Mouse (Mus musculus): Measurements from ENCODE around the gene Plekhb2.
A peak's percentile ranks its signal among the peaks of the same experiment; 100 is the strongest.

Gene Plekhb2

DNA sequence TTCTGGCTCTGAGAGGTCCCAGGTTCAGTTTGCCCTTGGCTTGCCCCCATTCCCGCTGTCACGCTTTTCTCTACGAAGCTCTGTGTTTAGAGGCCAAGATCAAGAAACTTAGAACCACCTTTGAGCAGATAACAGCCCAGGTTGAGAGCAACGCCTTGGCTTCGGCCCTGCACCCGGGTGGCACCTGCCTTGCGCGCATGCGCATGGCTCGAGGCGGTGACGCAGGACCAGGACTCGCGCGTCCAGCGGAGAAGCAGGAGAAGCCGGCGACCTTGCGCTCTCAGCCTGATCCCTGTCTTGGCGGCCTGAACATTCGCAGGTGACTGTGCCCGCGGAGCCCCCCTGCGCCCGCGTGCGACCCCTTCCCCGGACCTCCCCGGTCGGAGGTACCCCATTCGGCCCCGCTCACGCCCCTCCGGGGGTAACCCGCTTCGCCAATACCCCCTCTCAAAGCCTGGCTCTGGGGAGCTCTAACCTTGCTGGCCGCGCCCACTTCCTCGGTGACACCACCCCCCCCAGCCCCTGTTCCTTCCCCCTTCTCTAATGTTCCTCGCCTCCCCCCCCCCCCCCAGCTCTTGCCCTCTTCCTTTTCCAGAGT is at the start of gene Plekhb2:
Gene Plekhb2 (plus strand): TSS at position 232 of the 598 bp plus-strand sequence.
- DNase-seq = peak; percentile 89

DNA sequence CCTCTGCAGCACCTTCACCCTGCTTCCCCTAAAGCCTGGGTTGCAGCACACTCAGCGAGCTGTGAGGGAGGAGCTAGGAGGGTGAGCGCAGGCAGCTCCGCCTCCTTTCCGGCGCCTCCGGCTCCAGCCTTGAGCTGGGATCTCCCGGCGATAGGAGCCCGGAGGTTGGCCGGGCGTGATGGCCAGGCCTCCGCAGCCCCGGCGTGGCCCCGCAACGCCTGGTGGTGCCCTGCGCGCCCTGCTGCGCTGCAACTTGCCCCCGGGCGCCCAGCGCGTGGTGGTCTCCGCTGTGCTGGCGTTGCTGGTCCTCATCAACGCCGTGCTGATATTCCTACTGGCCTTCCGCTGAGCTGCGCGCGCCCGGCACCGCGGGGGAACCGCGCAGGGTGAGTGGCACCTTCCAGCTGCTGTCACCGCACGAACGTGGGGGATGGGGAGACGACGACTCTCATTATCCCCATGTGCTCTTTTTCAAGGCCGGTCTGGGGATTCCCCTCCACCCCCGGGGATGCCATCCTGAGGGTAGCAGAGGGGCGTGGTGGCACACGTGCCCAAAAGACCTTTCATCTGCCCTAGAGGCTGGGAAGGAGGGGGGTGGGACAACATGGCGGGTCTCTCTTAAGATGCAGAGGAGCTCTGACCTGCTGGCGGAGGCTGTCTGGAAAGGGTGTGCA is 48.0 kb upstream of the Plekhb2 start:
- peak; percentile 82 for DNase-seq

DNA sequence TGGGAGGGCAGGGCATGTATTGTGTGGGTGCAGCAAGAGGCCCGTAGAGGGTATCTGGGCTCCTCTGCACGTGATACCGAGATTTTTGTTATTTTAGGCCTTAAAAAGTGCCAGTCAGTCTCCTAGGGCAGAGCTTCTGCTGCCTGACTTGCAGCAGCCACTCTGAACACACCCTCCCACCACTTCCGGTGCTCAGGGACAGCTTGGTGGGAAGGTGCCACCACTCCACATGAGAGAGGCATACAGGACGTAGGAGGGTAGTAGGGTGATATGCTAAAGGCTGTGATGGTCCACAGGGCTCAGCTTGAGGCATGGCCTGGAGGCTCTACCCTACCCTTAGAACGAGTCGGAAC is 47.5 kb upstream of the Plekhb2 start:
- peak; percentile 69 for DNase-seq

DNA sequence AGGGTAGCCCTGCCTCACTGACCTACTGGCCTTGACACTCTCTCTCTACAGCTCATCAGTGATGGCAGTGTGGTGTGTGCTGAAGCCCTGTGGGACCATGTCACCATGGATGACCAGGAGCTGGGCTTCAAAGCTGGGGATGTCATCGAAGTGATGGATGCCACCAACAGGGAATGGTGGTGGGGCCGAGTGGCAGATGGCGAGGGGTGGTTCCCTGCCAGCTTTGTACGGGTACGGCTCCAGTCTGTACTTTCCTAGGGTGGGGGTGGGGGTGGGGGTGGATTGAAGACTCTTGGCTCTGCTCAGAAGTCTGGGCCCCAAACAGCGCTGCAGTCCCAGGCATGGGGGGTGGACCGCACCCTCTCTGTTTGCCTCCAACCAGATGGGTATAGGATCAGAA is 44.9 kb upstream of the Plekhb2 start:
- DNase-seq = no peak

DNA sequence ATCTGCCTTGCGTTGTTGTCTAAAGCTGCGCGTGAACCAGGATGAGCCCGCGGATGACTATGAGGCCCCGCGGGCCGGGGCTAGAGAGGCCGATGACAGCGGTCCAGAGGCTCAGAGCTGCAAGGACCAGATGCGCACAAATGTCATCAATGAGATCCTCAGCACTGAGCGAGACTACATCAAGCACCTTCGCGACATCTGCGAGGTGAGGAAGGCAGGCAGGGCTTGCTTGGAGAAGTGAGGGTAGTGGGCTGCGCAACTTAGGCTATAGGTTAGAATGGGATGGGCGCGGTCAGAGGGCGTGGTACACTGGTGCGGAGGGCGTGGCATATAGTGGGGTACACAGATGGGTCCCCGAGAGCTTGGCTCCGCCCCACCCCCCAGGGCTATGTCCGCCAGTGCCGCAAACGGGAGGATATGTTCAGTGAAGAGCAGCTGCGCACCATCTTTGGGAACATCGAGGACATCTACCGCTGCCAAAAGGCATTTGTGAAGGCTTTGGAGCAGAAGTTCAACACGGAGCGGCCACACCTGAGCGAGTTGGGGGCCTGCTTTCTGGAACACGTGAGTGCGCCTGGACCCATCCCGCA is 43.8 kb upstream of the Plekhb2 start:
- DNase-seq = no peak

DNA sequence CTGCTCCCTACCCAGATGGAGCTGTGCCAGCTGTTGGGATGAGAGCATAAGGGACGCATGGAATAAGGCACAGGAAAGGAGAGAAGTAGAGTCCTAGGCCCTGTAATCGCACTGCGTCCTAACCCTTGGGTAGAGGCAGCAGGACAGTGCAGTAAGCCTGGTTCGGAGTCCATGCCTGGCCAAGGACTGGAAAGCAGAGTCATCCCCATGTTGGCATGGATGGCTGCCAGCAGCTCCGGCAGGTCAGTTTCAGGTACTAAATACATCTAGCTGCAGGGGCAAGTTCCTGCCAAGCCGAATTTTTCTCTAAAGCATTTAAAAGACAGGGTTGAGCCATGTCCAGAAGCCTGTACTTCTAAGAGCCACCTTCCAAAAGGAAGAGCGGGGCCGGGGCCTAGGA is 41.3 kb upstream of the Plekhb2 start:
- DNase-seq = no peak

DNA sequence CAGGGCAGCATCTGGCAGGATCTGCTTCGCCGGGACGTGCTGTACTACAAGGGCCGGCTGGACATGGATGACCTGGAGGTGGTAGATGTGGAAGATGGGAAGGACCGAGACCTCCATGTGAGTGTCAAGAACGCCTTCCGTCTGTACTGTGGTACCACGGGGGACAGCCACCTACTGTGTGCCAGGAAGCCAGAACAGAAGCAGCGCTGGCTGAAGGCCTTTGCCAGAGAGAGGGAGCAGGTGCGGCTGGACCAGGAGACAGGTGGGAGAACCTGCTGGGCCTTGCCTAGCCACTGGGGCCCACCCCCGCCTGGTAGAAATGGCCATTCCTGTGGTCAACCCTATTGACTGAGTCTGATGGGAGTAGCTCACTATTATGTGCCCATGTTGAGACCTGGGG is 39.5 kb upstream of the Plekhb2 start:
- DNase-seq = no peak

DNA sequence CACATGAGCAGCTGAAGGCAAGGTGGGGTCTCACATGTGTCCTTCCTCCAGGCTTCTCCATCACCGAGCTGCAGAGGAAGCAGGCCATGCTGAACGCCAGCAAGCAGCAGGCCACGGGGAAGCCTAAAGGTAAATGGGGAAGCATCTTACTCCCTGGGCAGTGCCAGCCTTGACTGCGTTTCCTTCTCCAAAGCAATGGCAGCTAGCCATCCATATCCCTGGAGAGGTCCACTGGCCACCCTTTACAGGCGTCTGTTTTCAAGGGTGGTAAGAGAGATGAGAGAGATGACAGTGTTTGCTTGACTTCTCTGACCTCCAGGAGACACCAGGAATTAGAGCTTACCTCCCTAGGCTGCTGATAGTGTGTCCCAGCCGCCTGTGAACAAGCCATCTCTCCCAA is 38.7 kb upstream of the Plekhb2 start:
- no peak for DNase-seq

DNA sequence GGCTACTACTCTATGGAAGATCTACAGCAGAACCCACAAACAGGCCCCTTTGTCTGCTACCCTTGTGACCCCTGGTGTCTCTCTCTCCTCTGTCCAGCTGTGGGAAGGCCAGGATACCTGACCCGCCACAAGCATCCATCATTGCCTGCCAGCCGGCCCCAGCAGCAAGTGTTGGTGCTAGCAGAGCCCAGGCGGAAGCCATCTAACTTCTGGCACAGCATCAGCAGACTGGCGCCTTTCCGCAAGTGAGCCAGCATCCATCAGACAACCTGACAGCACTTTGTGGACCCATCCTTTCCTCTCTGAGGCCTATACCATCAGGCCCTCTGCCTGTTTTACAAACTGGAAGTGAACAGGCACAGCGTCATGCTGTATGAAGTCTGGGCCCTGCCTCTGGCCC is 38.2 kb upstream of the Plekhb2 start:
- no peak for DNase-seq

DNA sequence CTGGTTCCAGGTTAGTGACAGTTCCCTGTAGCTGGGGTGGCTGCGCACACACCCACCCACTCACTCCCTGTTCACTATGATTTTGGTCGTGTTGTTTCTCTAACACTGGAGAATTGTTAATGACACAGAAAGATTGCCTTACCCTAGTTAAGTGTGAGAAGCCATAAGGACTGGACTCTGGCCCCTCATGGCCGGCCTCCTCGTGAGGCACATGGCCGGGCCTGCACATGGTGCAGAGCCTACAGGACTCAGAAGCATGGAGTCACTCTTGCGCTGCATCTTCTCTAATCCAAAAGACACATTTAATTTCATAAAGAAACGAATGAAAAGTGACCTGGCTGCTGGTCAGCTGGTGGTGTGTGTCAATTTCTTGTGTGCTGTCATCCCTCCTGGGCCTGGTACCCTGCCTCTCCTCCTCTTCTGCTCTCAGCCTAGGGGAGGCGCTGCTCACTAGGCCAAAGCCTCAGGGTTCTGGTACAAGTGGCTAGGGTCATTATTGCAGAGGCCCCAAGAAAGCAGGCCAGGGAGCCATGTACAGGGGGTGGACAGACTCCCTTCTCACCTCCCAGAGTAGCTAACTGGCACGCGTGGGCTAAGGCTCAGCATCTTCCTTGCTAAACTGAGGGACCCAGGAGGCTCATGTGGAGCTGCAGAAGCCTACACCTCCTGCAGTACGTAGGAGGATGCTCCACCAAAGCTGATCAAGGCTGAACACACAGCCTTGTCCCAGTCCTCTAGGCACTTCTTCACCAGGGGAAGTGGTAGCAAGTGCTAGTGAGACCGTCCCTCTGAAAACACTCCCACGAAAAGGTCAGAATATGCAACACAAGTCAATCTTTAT is 37.1 kb upstream of the Plekhb2 start:
- DNase-seq = no peak

DNA sequence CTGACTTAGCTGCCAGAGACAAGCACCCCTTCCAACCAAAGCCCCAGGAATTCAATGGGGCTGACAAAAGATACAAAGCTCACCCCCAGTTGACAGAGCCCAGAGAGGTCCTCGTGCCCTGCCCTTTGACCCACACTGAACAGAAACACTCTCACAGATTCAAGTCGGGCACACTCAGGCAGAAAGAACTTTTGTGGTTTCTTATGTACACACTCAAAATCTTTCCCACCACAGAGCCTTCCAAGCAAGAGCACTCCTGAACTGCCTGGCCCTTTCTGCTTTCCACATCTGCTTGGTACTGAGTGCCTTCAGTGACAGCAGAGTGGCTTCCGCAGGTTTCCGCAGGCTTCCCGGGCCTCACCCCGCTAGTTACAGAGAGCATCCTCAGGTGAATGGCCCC is 33.9 kb upstream of the Plekhb2 start:
- DNase-seq = no peak

DNA sequence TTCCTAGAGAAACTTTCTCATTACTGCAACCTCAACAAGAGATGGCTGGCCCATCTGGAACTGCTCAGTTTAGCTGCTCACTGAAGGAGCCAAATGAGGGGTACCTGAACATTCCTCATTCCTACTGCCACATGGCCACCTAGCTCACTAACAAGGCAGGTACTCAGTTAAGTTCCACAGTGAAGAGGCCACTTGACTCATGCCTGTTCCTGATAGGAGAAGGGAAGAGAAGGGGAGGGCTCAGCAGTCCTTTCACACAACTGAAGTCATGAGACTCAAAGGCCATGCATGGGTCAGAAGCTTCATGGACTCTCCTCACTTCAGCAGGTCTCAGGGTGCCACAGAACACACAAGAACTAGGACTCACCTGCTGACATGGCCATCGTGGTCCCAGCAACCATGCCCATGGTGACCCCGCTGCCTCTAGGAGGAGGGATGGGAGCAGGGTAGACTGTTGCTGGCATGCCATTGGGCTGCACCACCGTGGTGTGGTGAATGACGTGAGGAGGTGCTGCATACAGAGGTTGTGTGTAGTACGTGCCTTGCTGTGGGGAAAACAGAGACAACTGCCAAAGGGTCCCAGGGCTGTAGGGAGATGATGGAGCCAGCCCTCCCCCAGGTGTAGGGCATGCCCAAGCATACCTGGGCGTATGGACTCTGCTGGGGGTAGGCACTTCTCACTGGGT is 30.4 kb upstream of the Plekhb2 start:
- DNase-seq = no peak

DNA sequence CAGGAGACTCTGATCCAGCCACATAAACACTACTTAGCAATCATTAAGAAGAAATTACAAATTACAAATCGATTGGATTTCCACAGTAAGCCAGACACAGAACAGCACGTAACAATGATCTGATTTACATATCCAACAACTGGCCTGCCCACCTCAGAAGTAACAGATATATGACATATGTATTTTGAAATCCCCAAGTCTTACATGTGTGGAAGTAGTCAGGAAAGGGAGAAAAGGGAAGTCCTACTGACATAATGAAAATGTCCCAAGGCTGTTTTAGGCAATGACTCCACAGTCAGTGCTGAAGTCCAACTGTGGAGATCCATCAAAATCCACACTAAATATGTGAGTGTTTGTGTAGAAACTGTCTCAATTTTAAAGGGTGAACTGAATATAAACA is 28.4 kb upstream of the Plekhb2 start:
- DNase-seq = no peak

DNA sequence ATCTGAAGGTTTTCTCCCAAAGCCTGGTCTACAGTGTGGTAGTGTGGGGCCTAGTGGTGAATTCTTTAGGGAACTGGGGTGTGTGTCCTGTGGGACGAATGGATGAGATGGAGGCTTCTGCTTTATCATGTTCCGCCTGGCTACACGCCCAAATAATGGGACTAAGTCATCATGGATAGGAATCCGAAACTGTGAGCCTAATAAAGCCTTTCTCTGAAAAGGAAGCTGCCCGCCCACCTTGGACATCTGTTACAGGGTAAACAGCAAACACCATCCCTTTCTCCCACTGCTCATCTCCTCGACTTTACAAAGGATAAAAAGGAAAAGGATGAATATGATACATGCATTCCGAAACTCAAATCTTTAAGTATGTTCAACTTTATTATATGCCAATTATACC is 27.8 kb upstream of the Plekhb2 start:
- DNase-seq = no peak

DNA sequence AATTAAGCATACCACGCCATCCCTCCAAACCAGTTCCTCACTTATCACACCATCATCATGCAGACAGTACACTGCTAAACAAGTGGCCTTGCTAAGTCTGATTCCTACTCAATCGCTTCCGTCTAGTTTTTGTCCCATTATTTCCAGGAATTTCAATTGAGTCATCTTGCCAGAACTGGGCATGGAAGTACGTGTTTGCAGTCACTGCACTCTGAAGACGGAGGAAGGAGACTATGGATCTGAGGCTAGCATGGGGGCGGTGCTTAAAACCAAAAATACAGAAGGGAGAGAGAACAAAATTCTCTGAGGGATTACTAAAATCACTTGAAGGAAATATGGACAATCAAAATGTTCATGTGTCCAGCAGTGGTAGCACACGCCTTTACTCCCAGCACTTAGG is 27.0 kb upstream of the Plekhb2 start:
- no peak for DNase-seq

DNA sequence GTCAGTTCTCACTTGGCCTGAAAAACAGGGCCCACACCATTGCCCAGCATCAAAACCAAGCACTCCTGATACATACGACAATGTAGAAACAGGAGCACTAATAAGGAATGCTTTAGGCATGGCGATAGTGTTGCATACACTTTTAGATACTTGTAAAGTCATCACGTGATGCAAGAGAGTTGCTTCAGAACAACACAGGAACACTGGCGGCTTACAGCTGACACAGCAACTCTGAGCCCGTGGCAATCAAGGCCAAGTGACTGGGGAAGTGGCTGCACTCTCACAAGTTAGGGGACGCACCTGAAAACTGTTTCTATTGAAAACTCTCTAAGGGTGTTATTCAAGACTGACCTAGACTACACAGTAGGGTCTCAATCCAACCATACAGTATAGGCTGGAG is 26.4 kb upstream of the Plekhb2 start:
- no peak for DNase-seq

DNA sequence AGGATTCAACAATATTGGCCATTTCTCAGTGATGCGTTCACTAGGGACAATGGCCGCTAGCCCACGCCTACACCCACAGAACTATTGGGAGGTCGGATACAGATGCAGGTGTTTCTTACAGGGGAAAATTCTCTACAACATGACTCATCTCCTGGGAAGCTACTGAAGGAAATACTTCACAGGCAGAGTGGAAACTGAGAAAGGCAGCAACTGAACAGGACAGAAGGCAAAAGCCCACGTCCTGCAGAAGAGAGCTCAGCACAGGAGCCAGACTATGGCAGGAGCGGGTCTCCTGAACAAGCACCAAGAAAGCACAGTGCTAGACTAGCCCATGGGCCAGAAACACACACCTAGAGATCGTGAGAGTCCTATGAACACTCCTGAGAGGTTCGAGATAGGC is 25.6 kb upstream of the Plekhb2 start:
- DNase-seq = no peak

DNA sequence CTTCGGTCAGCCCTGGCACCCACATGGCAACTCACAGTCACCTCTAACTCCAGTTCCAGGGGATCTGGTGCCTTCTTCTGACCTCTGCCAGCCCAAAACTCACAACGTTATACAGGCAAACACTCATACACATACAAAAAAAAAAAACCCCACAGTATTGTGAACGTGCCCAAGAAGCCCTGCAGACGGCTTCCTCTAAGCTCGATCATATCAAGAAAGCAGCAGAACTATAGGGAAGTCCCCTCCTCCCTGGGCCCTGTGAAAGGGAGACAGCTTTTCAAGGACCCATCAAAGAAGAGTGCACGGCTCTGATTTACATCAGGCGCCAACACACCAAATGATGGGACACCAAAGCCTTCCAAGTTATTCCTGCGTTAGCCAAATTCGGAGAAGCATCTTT is 23.9 kb upstream of the Plekhb2 start:
- no peak for DNase-seq

DNA sequence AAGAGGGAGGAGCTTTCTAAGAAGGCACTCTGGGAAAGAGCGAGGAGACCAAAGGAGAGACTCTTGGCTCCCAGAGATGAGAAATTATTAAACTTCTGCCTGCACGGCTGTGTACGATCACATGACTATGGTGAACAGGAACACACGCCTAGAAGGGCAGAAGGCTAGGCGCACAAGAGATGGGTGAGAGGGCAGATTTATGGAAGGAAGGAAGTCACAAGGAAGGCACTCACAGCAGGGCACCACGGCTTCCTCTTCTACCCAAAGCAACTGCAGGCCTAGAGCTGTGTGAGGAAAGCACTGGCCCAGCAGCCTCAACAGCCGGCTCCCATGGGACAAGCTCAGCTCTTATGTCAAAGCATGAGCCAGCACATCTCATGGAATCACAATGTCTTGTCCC is 21.9 kb upstream of the Plekhb2 start:
- no peak for DNase-seq

DNA sequence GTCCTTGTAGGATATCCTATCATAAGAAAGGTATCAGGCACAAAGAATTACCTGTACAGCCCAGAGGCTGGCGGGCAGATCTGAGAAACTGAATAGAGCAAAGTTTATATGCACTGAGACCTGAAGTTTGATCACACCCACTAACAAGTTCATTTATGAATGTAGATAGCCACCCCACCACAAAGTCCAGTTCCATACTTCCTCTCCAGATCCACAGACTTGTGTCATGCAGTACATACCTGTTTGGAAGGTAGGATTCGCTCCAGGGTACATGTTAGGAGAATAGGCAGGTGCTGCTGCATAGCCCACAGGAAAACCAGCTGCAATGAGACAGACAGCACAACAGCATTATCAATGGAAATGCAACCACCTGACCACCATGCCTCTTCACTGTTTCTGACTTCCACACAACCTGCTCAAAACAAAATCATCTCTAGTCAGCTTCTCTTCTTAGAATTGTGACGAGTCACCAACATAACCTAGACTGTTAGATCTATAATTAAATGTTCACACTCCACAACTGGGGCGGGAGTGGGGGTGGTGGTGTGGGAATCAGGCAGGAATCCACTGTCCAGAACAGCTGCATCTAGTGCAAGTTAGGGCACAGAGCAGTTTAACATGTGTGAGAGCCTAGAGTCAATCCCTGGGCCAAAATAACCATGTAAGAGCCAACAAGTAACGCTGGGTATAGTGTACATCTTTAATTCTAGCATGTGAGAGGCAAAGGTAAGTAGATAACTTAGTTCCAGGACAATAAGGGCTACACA is 21.1 kb upstream of the Plekhb2 start:
- DNase-seq = no peak

DNA sequence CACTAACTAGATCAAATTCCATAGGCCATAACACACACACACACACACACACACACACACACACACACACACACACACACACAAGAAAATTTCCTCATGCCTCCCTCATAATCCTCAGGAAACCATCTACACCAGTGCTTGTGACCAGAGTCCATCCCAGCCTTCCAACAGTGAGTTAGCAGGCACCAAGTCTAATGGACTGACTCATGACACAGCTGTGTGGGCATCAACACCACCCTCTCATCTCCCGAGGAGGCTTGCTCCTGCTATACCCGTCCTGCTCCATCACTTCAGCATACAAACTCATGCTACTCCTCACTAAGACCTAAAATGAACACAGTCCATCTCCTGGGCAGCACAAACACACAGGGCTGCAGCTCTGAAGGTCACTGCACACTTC is 18.8 kb upstream of the Plekhb2 start:
- DNase-seq = no peak

DNA sequence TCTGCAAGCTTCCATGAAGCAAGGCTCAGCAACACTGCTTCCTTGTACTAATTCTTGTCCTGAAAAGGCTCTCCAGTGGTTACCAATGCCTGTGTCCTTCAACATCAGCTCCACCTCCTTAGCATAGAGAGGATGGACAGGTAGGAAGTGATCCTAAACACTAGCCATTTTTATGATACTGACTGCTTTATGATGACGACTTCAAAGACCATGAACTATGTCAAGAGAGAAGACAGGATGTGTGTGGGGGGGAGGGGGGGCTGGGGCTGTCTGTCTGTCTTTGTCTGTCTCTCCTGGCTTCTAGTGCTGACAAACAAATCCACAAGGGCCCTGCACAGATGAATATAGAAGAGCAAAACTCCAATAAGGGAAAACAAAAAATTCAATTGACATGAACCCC is 18.4 kb upstream of the Plekhb2 start:
- DNase-seq = no peak

DNA sequence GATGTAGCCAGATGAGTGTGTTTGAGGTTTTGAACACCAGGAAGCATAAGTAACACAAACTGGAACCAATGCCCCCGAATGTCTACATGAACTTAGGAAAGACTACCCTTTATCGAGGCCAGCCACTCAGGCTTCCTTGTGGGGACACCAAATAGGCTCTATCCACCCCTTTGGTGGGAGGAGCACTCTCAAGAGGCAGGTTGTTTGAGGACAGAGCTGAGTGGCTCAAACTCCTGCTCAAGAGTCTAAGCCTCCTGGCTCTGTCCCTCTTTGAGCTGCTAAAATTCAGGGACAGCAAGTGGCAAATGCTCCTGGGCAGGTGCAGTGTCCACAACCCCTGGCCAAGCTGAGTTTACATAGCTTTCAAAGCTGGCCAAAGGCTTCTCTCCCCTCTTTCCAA is 14.9 kb upstream of the Plekhb2 start:
- no peak for DNase-seq
